Mouse (Mus musculus): Measurements from ENCODE around the gene Fbxl13.
"Not testable (repeated sequence)": the region's sequence is repeated elsewhere in the genome, so short reads cannot be mapped to it uniquely, and the experiment has no call there.

Gene Fbxl13

GRCm38 (mm10) chr5:21656912-21657311 lies 11.5 kb upstream of the Fbxl13 start:
- no peak for DNase-seq (ENCODE audit: low spot score)

GRCm38 (mm10) chr5:21651885-21652612 lies 6.6 kb upstream of the Fbxl13 start:
- DNase-seq (ENCODE audit: low spot score), result no peak

DNA sequence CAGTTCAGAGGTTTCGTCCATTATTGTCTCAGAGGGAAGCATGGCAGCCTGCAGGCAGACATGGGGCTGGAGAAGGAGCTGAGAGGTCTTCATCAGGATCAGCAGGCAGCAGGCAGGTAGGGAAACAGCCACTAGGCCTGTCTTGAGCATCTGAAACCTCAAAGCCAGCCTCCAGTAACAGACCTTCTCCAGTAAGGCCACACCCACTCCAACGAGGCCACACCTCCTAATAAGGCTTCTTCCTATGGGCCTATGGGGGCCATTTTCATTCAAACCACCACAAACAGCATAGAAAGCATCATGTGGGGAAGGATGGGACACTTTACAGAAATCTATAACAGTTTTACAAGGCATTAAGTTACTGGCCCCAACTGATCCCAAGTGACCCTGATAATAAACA lies 5.3 kb upstream of the Fbxl13 start:
- no peak for DNase-seq (ENCODE audit: low spot score)

DNA sequence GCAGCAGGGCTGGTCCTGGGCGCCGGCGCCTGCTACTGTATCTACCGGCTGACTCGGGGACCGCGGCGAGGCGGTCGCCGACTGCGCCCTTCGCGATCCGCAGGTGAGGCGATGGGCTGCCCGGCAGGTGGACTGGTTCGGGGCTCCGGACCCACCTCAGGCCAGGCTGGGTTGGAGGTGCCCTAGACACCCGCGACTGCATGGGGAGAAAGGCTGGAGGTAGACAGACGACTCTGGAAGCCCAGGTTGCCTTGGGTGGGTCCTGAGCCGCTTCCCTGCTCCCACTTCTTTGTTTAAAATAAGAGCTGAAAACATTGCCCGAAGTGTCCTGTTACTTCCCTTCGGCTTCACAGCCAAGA lies 678 bp upstream of the Fbxl13 start:
- no peak for DNase-seq (ENCODE audit: low spot score)

DNA sequence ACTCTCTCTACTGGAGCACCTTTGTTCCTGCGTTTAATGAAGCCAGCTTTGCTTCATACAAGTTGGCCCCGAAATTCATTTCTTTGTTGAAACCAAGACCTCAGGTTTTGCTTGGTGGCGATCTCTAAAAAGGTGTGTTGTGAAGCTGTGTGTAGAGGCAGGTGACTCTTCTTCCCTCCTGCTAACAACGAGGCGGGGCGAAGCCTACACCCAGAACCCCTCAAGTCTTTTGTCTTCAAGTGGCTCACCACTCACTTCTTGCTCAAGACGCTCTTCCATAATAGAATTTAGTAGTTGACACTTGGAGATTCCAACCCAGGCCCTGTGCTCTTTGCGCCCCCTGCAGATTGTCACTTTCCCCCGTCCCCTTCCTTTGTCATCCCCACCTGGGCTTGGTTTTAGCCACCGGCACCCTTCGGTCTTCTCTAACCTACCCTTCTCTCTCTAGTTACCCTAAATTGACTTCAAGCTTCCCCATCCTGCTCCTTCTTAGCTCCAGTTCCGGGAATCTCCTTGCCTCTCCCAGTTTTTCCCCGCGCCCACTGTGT lies 469 bp downstream of the Fbxl13 start:
- no peak for DNase-seq (ENCODE audit: low spot score)

GRCm38 (mm10) chr5:21643606-21644005 lies 1.8 kb downstream of the Fbxl13 start:
- DNase-seq (ENCODE audit: low spot score), result no peak

- DNase-seq (ENCODE audit: low spot score), result peak; percentile 75
These were observed 4.5 kb downstream of the Fbxl13 start for GRCm38 (mm10) chr5:21640961-21641360.

DNA sequence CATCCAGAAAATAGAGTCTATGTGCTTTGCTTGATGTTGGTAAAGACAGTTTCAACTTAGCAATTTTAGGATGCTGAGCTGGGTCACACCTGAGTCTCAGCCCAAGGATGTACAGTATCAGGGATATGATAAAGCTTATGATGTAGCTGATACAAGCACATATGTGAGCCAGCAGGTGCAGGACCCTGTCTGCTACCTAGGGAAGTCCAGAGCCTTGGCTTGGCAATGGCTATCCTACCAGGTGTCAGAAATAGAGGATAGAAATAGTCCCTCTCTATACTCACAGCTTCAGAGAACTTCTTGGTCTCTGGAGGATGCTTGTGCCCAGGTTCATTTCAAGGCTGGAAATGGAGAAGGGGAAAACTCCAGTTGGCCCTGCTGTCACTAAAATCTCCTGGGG lies 19.5 kb downstream of the Fbxl13 start:
- no peak for DNase-seq (ENCODE audit: low spot score)

DNA sequence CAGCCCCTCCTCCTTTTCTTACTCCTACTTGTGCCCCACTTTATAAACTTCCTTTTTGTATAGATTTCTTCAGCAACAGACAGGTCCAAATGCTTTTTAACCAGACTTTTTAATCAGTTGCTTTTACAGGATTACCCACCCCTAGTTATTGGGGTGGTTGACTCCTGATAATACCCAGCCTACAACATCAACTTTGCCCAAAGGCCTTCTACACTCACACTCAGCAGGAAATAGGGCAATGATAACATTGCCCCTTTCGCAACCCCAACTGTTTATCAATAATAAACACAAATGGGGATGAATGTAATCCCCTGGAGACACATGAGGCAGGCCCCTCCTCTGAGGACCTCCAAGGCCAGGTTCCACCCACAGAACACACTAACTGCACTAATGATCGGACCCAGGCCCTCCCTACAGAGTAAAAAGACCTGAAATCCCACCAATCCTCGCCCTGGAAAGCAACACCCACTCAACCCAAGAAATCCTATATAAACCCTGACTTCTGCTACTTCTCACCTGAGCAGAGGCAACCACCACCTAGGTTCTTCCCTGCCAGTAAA lies 28.9 kb downstream of the Fbxl13 start:
- no peak for DNase-seq (ENCODE audit: low spot score)

DNA sequence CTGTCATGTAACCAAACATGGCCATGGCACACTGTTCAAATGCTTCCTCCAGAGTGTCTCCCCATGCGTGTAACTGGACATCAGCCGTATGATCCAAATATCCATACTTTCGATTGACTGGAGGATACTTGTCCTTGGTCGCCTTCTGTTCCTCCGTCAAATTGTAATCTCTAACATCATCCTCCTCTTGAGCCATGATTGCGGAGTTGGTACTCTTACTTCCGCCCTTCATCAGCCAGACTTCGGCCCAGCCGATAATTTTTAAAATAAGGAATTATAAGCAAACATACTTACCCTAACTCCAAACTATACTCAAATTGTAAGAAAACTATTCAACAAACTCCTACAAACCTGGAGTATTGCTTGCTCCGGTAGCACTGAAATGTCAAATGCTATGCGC lies 31.1 kb downstream of the Fbxl13 start:
- DNase-seq (ENCODE audit: low spot score), result not testable (repeated sequence)

- DNase-seq (ENCODE audit: low spot score), result no peak
These were observed 34.4 kb downstream of the Fbxl13 start for GRCm38 (mm10) chr5:21610996-21611395.

DNA sequence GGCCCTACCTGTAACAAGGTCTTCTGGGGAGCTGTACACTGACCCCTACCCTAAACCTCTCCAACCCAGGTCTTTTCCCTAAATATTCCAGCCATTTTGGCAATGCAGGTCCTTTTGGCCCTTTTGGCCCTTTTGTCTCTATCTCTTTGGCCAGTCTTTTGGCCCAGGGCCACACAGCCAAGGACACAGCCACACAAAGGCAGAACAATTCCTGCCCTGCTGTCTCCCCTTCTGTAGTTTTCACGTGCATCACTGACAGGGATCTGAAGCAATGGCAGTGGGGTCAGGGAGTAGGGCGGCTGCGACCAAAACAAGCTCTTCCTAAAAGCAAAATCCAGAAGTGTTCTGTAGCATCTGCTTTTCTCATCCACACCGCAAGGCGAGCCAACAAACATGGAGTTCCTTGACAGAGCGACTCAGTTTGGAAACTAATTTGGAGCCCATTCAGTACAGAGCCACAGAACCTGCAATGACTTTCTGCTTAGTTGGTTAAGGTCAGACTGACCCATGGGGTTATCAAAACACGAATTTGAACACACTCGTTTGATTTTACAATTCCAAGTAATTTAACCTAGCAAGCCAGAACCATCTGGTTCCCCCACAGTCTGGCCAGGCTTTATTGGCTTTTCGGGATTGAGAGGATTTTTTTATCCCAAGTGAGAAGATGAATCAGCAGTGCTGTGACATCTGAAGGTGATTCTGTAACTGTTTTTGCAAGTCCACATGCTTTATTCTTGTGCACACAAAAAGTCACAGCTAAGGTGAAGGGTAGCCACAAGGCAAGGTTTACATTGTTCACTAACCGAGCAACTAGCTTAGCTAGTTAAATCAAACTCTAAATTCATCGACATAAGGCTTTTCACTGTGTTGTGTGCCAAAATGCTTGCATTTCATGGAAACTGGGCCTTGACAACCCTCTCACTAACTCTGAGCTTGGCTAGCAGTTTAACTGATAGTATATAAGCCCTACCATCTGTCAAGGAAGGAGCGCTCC lies 36.8 kb downstream of the Fbxl13 start:
- DNase-seq (ENCODE audit: low spot score), result no peak

- DNase-seq (ENCODE audit: low spot score), result no peak
These were observed 39.5 kb downstream of the Fbxl13 start for GRCm38 (mm10) chr5:21605936-21606335.

- DNase-seq (ENCODE audit: low spot score), result no peak
These were observed 45.5 kb downstream of the Fbxl13 start for GRCm38 (mm10) chr5:21599961-21600360.

- DNase-seq (ENCODE audit: low spot score), result not testable (repeated sequence)
These were observed 45.9 kb downstream of the Fbxl13 start for GRCm38 (mm10) chr5:21599536-21599935.

- DNase-seq (ENCODE audit: low spot score), result no peak
These were observed 52.2 kb downstream of the Fbxl13 start for GRCm38 (mm10) chr5:21593201-21593709.

GRCm38 (mm10) chr5:21592106-21592505 lies 53.3 kb downstream of the Fbxl13 start:
- no peak for DNase-seq (ENCODE audit: low spot score)

GRCm38 (mm10) chr5:21588220-21588619 lies 57.2 kb downstream of the Fbxl13 start:
- DNase-seq (ENCODE audit: low spot score), result no peak

GRCm38 (mm10) chr5:21587683-21588082 lies 57.8 kb downstream of the Fbxl13 start:
- DNase-seq (ENCODE audit: low spot score), result no peak

GRCm38 (mm10) chr5:21586763-21587162 lies 58.7 kb downstream of the Fbxl13 start:
- peak; percentile 66 for DNase-seq (ENCODE audit: low spot score)

DNA sequence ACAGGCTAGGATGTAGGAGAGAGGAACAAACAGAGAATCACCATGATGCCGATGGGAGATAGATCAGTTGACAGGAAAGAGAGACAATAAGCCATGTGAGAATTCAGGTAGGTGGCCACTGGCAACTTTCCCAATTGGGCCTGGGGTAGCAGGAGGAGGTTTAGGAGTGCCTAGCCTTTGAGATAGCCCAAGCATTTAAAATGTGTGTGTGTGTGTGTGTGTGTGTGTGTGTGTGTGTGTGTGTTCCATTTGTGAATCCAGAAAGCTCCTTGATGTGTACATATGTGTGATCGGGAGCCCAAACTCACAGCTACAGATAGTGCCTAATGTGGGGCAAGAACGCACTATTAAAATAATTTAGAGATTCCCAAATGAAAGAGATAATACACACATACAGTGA lies 67.3 kb downstream of the Fbxl13 start:
- DNase-seq (ENCODE audit: low spot score), result no peak

- DNase-seq (ENCODE audit: low spot score), result no peak
These were observed 70.3 kb downstream of the Fbxl13 start for GRCm38 (mm10) chr5:21575210-21575550.
